Comparison of ENCODE assay signal across 22 mouse cellular contexts in genomic region chr5:24704615-24705014, GRCm38 (mm10). TPM values are rescaled to one million over a fixed set of nuclear protein-coding genes. Genes with fewer than 3 reads are reported as not detected.
"Had no signal": no experiment of that assay in that cellular context is flagged by ENCODE, and none has a peak within 500 bp of the region (broad histone marks: within the 10 kb centered on the region; RNA-seq: fewer than 3 reads in every experiment).

No protein-coding gene starts in this region.

- H3K27me3 ChIP-seq: intestine, embryonic 15.5 days; limb, embryonic 13.5 days; liver, embryonic 13.5 days; midbrain, embryonic 13.5 days; neural tube, embryonic 13.5 days had no signal

- H3K27ac ChIP-seq: intestine, embryonic 15.5 days; limb, embryonic 13.5 days; liver, embryonic 13.5 days; midbrain, embryonic 10.5 days; midbrain, embryonic 13.5 days; neural tube, embryonic 13.5 days had no signal

- H3K9ac ChIP-seq: intestine, embryonic 15.5 days; limb, embryonic 13.5 days; liver, embryonic 13.5 days; midbrain, embryonic 13.5 days; neural tube, embryonic 13.5 days had no signal

- ATAC-seq: intestine, embryonic 15.5 days; midbrain, embryonic 13.5 days; midbrain, embryonic 16.5 days had no signal

- DNase-seq: kidney, adult 11 months; kidney, adult 9 months; kidney, postnatal 14 days; kidney, postnatal 4 days; left cerebral cortex, postnatal 4 days; liver, embryonic 13.5 days; lung, adult 2 months; lung, postnatal 14 days; lung, postnatal 4 days; thymus, postnatal 25 days had no signal

- H3K4me3 ChIP-seq: intestine, embryonic 15.5 days; limb, embryonic 13.5 days; liver, embryonic 13.5 days; midbrain, embryonic 10.5 days; midbrain, embryonic 13.5 days; myocyte; neural tube, embryonic 13.5 days had no signal

- H3K4me2 ChIP-seq: intestine, embryonic 15.5 days; limb, embryonic 13.5 days; liver, embryonic 13.5 days; midbrain, embryonic 13.5 days; neural tube, embryonic 13.5 days had no signal

- H3K9me3 ChIP-seq: intestine, embryonic 15.5 days; limb, embryonic 13.5 days; liver, embryonic 13.5 days; midbrain, embryonic 10.5 days; midbrain, embryonic 13.5 days; neural tube, embryonic 13.5 days had no signal

- H3K4me1 ChIP-seq: intestine, embryonic 15.5 days; limb, embryonic 13.5 days; neural tube, embryonic 13.5 days had no signal

RNA-seq across cellular contexts. Expression of gene Wdr86, which starts 25.9 kb away (rescaled TPM):
- total RNA-seq: monocyte, adult 5-6 weeks had no signal
- polyA plus RNA-seq: myocyte had no signal

RNA-seq across cellular contexts. Expression of gene Crygn, which starts 53.2 kb away (rescaled TPM):
- total RNA-seq: left cerebral cortex, postnatal 14 days; megakaryocyte progenitor cell, adult 5-6 weeks; monocyte, adult 5-6 weeks; neutrophil, adult 5-6 weeks had no signal
- polyA plus RNA-seq: midbrain, embryonic 10.5 days; midbrain, embryonic 13.5 days; myocyte; small intestine, adult 2 months had no signal
